ENCODE assay signal across 14 mouse cellular contexts in the genomic region with DNA sequence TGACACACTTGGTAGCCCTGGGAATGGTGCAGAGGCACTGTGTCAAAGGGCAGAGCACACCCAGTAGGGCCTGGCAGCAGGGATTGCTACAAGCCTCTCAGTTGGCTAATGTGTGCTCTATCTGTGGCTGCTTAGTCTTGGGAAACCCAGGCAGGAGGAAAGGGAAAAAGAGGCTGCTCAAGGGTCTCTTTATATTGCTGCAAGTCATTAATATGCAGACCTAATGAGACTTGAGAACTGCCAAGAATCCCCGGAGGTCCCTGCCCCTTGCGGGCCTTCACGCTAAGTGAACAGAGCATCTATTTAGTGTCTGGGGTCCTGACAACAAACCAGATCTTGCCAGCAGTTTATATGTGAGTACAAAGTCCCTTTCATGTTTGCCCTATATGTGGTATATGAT. TPM values are rescaled to one million over a fixed set of nuclear protein-coding genes. Genes with fewer than 3 reads are reported as not detected.
DNase-seq lines count a peak whose midpoint lies in the region; ATAC-seq and TF ChIP-seq lines count a peak whose summit lies in the region.
"Had no signal": no experiment of that assay in that cellular context is flagged by ENCODE, and none has a peak within 500 bp of the region (broad histone marks: within the 10 kb centered on the region; RNA-seq: fewer than 3 reads in every experiment).

No protein-coding gene starts in this region.

- H3K4me3 ChIP-seq in limb, embryonic 13.5 days = peak overlapping the region; percentile 10; the same call in 1 of the 2 replicates
- no peak overlapping the region for H3K4me3 ChIP-seq in limb, embryonic 10.5 days
- peak overlapping the region; percentile 4; the same call in 1 of the 2 replicates for H3K4me3 ChIP-seq in forebrain, embryonic 14.5 days (ENCODE audit: low read depth, low read length)
- H3K4me3 ChIP-seq in left cerebral cortex, adult 2 months = peak overlapping the region; percentile 81
- H3K4me3 ChIP-seq in kidney, embryonic 15.5 days (replicated peaks) = no peak overlapping the region
- H3K4me3 ChIP-seq: megakaryocyte, embryonic 14.5 days had no signal

- WGBS in limb, embryonic 13.5 days = 51% methylated on average over 3 of the region's 3 CpGs
- 57% methylated on average over 3 of the region's 3 CpGs for WGBS in limb, embryonic 10.5 days
- 0% methylated on average over 3 of the region's 3 CpGs for WGBS in forebrain, embryonic 14.5 days
- WGBS in kidney, embryonic 15.5 days = 45% methylated on average over 3 of the region's 3 CpGs

- no peak for ATAC-seq in limb, embryonic 13.5 days (ENCODE audit: low FRiP score, low read depth)
- ATAC-seq in forebrain, embryonic 14.5 days = peak; percentile 82
- no peak for ATAC-seq in kidney, embryonic 15.5 days (replicated peaks; ENCODE audit: low FRiP score)

- intact Hi-C loops in left cerebral cortex, adult 2 months (cut with DNase I) = loop anchor here (10.0 kb wide), 1 partner anchor 940 kb away; no protein-coding TSS in a partner anchor
- intact Hi-C loops in heart, postnatal 36 days (cut with DNase I) = no loop called here

- no peaks in the 10 kb centered on the region for H3K9me3 ChIP-seq in limb, embryonic 13.5 days
- H3K9me3 ChIP-seq in limb, embryonic 10.5 days (replicated peaks) = no peaks in the 10 kb centered on the region
- H3K9me3 ChIP-seq in forebrain, embryonic 14.5 days (replicated peaks; ENCODE audit: control insufficient read depth, low read length) = no peaks in the 10 kb centered on the region
- H3K9me3 ChIP-seq in kidney, embryonic 15.5 days (replicated peaks) = no peaks in the 10 kb centered on the region

- H3K27ac ChIP-seq in limb, embryonic 13.5 days = no peak overlapping the region
- no peak overlapping the region for H3K27ac ChIP-seq in limb, embryonic 10.5 days
- 0 out of 2 replicates have a peak overlapping the region, but pooled peaks have one; percentile 6 for H3K27ac ChIP-seq in forebrain, embryonic 14.5 days (ENCODE audit: low read depth, low read length)
- H3K27ac ChIP-seq in left cerebral cortex, adult 2 months = peak overlapping the region; percentile 66; the same call in 1 of the 2 replicates
- no peak overlapping the region for H3K27ac ChIP-seq in kidney, embryonic 15.5 days
- H3K27ac ChIP-seq: liver, embryonic 14.5 days had no signal

- H3K4me1 ChIP-seq in limb, embryonic 13.5 days = peaks cover 19% of the 10 kb centered on the region
- peaks cover 20% of the 10 kb centered on the region for H3K4me1 ChIP-seq in limb, embryonic 10.5 days
- peaks cover 14% of the 10 kb centered on the region for H3K4me1 ChIP-seq in forebrain, embryonic 14.5 days (ENCODE audit: control insufficient read depth, insufficient read depth, low read length)
- H3K4me1 ChIP-seq in kidney, embryonic 15.5 days = peaks cover 17% of the 10 kb centered on the region

- H3K4me2 ChIP-seq in limb, embryonic 13.5 days (replicated peaks) = peak overlapping the region; percentile 24
- peak overlapping the region; percentile 34 for H3K4me2 ChIP-seq in forebrain, embryonic 14.5 days (ENCODE audit: low read length)
- no peak overlapping the region for H3K4me2 ChIP-seq in kidney, embryonic 15.5 days

- H3K36me3 ChIP-seq in limb, embryonic 13.5 days = no peaks in the 10 kb centered on the region
- H3K36me3 ChIP-seq in limb, embryonic 10.5 days = no peaks in the 10 kb centered on the region
- H3K36me3 ChIP-seq in forebrain, embryonic 14.5 days (ENCODE audit: control insufficient read depth, insufficient read depth, low read length) = no peaks in the 10 kb centered on the region
- H3K36me3 ChIP-seq in kidney, embryonic 15.5 days = no peaks in the 10 kb centered on the region

- peaks cover 24% of the 10 kb centered on the region for H3K27me3 ChIP-seq in limb, embryonic 13.5 days
- H3K27me3 ChIP-seq in limb, embryonic 10.5 days (ENCODE audit: low read depth, poor library complexity, severe bottlenecking) = peaks cover 38% of the 10 kb centered on the region
- no peaks in the 10 kb centered on the region for H3K27me3 ChIP-seq in forebrain, embryonic 14.5 days (replicated peaks; ENCODE audit: control insufficient read depth, insufficient read depth, low read length)
- peaks cover 45% of the 10 kb centered on the region for H3K27me3 ChIP-seq in kidney, embryonic 15.5 days

- no peak for DNase-seq in limb, embryonic 10.5 days (ENCODE audit: low spot score)
- DNase-seq in forebrain, embryonic 14.5 days (ENCODE audit: low spot score) = peak; percentile 91
- DNase-seq in left cerebral cortex, adult 2 months (ENCODE audit: extremely low spot score in 1 of 2, low spot score in 2 of 2) = peak in 1 of 2 experiments; percentile 30
- DNase-seq in retina, embryonic 14.5 days (ENCODE audit: low spot score) = peak; percentile 30
- DNase-seq in heart, postnatal 36 days = no peak
- DNase-seq: cerebellum, postnatal 36 days; gastrocnemius, postnatal 10 days; heart, postnatal 14 days; kidney, postnatal 14 days; thymus, adult 18-20 months had no signal

- TF ChIP-seq CTCF in left cerebral cortex, adult 2 months (IDR thresholded peaks at IDR 0.05) = no peak

- no peak overlapping the region for H3K9ac ChIP-seq in limb, embryonic 13.5 days
- no peak overlapping the region for H3K9ac ChIP-seq in forebrain, embryonic 14.5 days (ENCODE audit: low read length)
- no peak overlapping the region for H3K9ac ChIP-seq in kidney, embryonic 15.5 days
- H3K9ac ChIP-seq: liver, embryonic 14.5 days had no signal

RNA-seq across cellular contexts. Expression of a gene that starts 6.8 kb away (rescaled TPM):
- polyA plus RNA-seq in limb, embryonic 13.5 days (2015; fragmentation: Nextera tagmentation; extraction: Ambion mirVana) = 6.9 and 7.2 TPM in 2 replicates
- polyA plus RNA-seq in limb, embryonic 10.5 days (2016; fragmentation: Nextera tagmentation; extraction: Ambion mirVana) = 1.7 and 5.9 TPM in 2 replicates
- 12.7 and 16.1 TPM in 2 replicates for polyA plus RNA-seq in forebrain, embryonic 14.5 days (2014; fragmentation: Nextera tagmentation; extraction: Ambion mirVana)
- 100 to 1,000 TPM; 201 to 203 TPM for total RNA-seq in left cerebral cortex, adult 2 months (2021)
- total RNA-seq in heart, postnatal 36 days (2021) = not detected
- polyA plus RNA-seq in kidney, embryonic 15.5 days (2015; fragmentation: Nextera tagmentation; extraction: Ambion mirVana) = 0.34 and 0.35 TPM in 2 replicates

Comparison
In these comparisons a context has a peak if more than half of its experiments do, and no peak if none do; other contexts are left out.
1. H3K4me3 ChIP-seq: peak in limb, embryonic 13.5 days (single experiment), forebrain, embryonic 14.5 days (single experiment) and left cerebral cortex, adult 2 months (single experiment); none in limb, embryonic 10.5 days (single experiment) and kidney, embryonic 15.5 days (single experiment).
2. H3K27ac ChIP-seq: peak in forebrain, embryonic 14.5 days (single experiment) and left cerebral cortex, adult 2 months (single experiment); none in limb, embryonic 13.5 days (single experiment), limb, embryonic 10.5 days (single experiment) and kidney, embryonic 15.5 days (single experiment).
3. DNase-seq: peak in forebrain, embryonic 14.5 days (single experiment) and retina, embryonic 14.5 days (single experiment); none in limb, embryonic 10.5 days (single experiment) and heart, postnatal 36 days (0 of 2).